Mouse (Mus musculus): ENCODE results near the gene Kcnk4.

Gene Kcnk4

GRCm38 (mm10) chr19:6934195-6934977 lies at the start of gene Kcnk4:
Gene Kcnk4 (minus strand): TSS chr19:6934515.
- no peak for DNase-seq (ENCODE audit: low spot score in 2 of 2)

GRCm38 (mm10) chr19:6983621-6984020 lies 49.3 kb upstream of the Kcnk4 start:
- no peak for DNase-seq (ENCODE audit: low spot score in 2 of 2)

GRCm38 (mm10) chr19:6981465-6981864 lies 47.1 kb upstream of the Kcnk4 start:
- no peak for DNase-seq (ENCODE audit: low spot score in 2 of 2)

GRCm38 (mm10) chr19:6980381-6981093 lies 46.2 kb upstream of the Kcnk4 start, which contains the start of gene Fkbp2:
Gene Fkbp2 (minus strand): TSS chr19:6980501.
- DNase-seq (ENCODE audit: low spot score in 2 of 2) = peak; percentile 98 to 99

GRCm38 (mm10) chr19:6979486-6980380 lies 45.4 kb upstream of the Kcnk4 start:
- peak; percentile 99 for DNase-seq (ENCODE audit: low spot score in 2 of 2)

GRCm38 (mm10) chr19:6979001-6979479 lies 44.7 kb upstream of the Kcnk4 start:
- peak in 1 of 2 experiments; percentile 55 for DNase-seq (ENCODE audit: low spot score in 2 of 2)

GRCm38 (mm10) chr19:6978639-6978974 lies 44.3 kb upstream of the Kcnk4 start:
- DNase-seq (ENCODE audit: low spot score in 2 of 2) = no peak

- DNase-seq (ENCODE audit: low spot score in 2 of 2) = no peak
Measured at GRCm38 (mm10) chr19:6977759-6978638, 43.7 kb upstream of the Kcnk4 start.

GRCm38 (mm10) chr19:6975537-6976521 lies 41.5 kb upstream of the Kcnk4 start, which contains the start of gene Plcb3:
Gene Plcb3 (minus strand): TSS chr19:6976470.
- DNase-seq (ENCODE audit: low spot score in 2 of 2) = peak; percentile 62 to 67

- peak; percentile 79 to 84 for DNase-seq (ENCODE audit: low spot score in 2 of 2)
Measured at GRCm38 (mm10) chr19:6974211-6975205, 40.2 kb upstream of the Kcnk4 start, which contains the start of gene Ppp1r14b. Gene Ppp1r14b (plus strand): TSS chr19:6974968.

GRCm38 (mm10) chr19:6973581-6974190 lies 39.4 kb upstream of the Kcnk4 start:
- no peak for DNase-seq (ENCODE audit: low spot score in 2 of 2)

GRCm38 (mm10) chr19:6972247-6972917 lies 38.1 kb upstream of the Kcnk4 start:
- no peak for DNase-seq (ENCODE audit: low spot score in 2 of 2)

- no peak for DNase-seq (ENCODE audit: low spot score in 2 of 2)
Measured at GRCm38 (mm10) chr19:6971644-6972043, 37.3 kb upstream of the Kcnk4 start.

- no peak for DNase-seq (ENCODE audit: low spot score in 2 of 2)
Measured at GRCm38 (mm10) chr19:6970460-6971085, 36.3 kb upstream of the Kcnk4 start.

- DNase-seq (ENCODE audit: low spot score in 2 of 2) = peak; percentile 63 to 67
Measured at GRCm38 (mm10) chr19:6969665-6970381, 35.5 kb upstream of the Kcnk4 start.

GRCm38 (mm10) chr19:6969291-6969664 lies 35.0 kb upstream of the Kcnk4 start:
- no peak for DNase-seq (ENCODE audit: low spot score in 2 of 2)
